1 mouse cellular context compared by ENCODE assay signal in the genomic region with DNA sequence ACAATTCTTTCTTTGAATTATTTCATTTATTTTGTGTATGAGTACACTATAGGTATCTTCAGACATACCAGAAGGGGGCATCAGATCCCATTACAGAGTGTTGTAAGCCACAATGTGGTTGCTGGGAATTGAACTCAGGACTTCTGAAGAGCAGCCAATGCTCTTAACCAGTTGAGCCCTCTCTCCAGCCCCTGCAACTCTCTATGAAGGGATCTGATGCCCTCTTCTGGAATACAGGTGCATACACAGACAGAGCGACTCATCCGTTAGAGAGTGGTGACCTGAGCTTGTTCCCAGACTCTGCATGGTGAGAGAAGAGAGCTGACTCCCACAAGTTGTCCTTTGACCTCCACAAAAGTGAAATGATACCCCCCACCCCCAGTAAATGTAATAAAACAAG.
TF ChIP-seq lines count a peak whose summit lies in the region.

No protein-coding gene starts in this region.

TF ChIP-seq in ES-E14, 5 proteins besides CTCF, POLR2A, EP300 and RAD21 (continued from another document):
- peak; percentile 10; the same call in 1 of the 2 replicates for TF ChIP-seq ZC3H11A (IDR thresholded peaks at IDR 0.05; ENCODE audit: borderline replicate concordance, low read depth, low read length)
TF ChIP-seq in ES-E14: peak in this region for 1.
